Mouse (Mus musculus) embryonic facial prominence, embryonic 11.5 days (tissue): ENCODE measurements around the gene Asphd2. TPM values are rescaled to one million over a fixed set of nuclear protein-coding genes. Genes with fewer than 3 reads are reported as not detected.

ENCODE experiments used
- ATAC-seq: fragments of 200-750 bp; cut with Nextera tagmentation; replicated peaks from 2 replicates; pipeline ENCODE4 v1.8.0; 2017; ENCODE audit warnings: low read depth; ENCODE audit not compliant: insufficient number of reproducible peaks, low FRiP score, low TSS enrichment
- DNase-seq: peaks from one replicate; pipeline ENCODE4 v3.0.0-alpha.2; 2015; ENCODE audit warnings: low spot score
- H3K27ac ChIP-seq: fragments of 300-500 bp; sonication (generic); replicated peaks from 2 replicates; pipeline ENCODE4 v1.5.1; 2014; ENCODE audit warnings: mild to moderate bottlenecking, low read depth, low read length, control low read depth
- H3K27me3 ChIP-seq: fragments of 300-500 bp; sonication (generic); 2 replicates; pipeline ENCODE4 v1.6.1; 2014; ENCODE audit warnings: mild to moderate bottlenecking, low read length, moderate library complexity, mixed read lengths; ENCODE audit not compliant: control insufficient read depth, insufficient read depth
- H3K36me3 ChIP-seq: fragments of 300-500 bp; sonication (generic); replicated peaks from 2 replicates; pipeline ENCODE4 v1.6.1; 2014; ENCODE audit warnings: low read depth, mild to moderate bottlenecking, low read length, moderate library complexity, mixed read lengths; ENCODE audit not compliant: control insufficient read depth, insufficient read depth
- H3K4me1 ChIP-seq: fragments of 300-500 bp; sonication (generic); 2 replicates; pipeline ENCODE4 v1.6.1; 2014; ENCODE audit warnings: low read length, mixed read lengths; ENCODE audit not compliant: control insufficient read depth, insufficient read depth
- H3K4me2 ChIP-seq: fragments of 300-500 bp; sonication (generic); 2 replicates; pipeline ENCODE4 v1.6.1; 2014; ENCODE audit warnings: low read depth, mild to moderate bottlenecking, control low read depth, low read length, moderate library complexity
- H3K4me3 ChIP-seq: fragments of 300-500 bp; sonication (generic); 2 replicates; pipeline ENCODE4 v1.5.1; 2014; ENCODE audit warnings: low read depth, low read length, control low read depth
- H3K9ac ChIP-seq: fragments of 300-500 bp; sonication (generic); replicated peaks from 2 replicates; pipeline ENCODE4 v1.6.1; 2014; ENCODE audit warnings: mild to moderate bottlenecking, control low read depth, low read length
- H3K9me3 ChIP-seq: fragments of 300-500 bp; sonication (generic); replicated peaks from 2 replicates; pipeline ENCODE4 v1.6.1; 2016; ENCODE audit warnings: mild to moderate bottlenecking, low read length, inconsistent platforms, mixed read lengths; ENCODE audit not compliant: control insufficient read depth
- WGBS: fragments of 180-500 bp; shearing (Covaris S2); extraction: QIAGEN DNeasy Blood & Tissue Kit; methylation state at CpG from one replicate; pipeline ENCODE4 v1.1.7; 2014; 5-methylcytosine and 5-hydroxymethylcytosine counted together
- polyA plus RNA-seq: library from polyadenylated mRNA; unstranded; fragments of >200 nt; fragmentation: Nextera tagmentation; extraction: Ambion mirVana; gene quantifications from 2 replicates; pipeline ENCODE4 v1.2.1, GENCODE M21; 2014

Gene Asphd2
- 27.9 and 31.6 TPM in 2 replicates for polyA plus RNA-seq

- peak; percentile 82 for ATAC-seq
- peak; percentile 91 for DNase-seq
- peak within 1 kb of the TSS; percentile 56 for H3K4me3 ChIP-seq
- peak within 1 kb of the TSS; percentile 77 for H3K9ac ChIP-seq
- no peaks in the 10 kb centered on the region for H3K9me3 ChIP-seq
- 3% methylated on average over 23 of the region's 67 CpGs for WGBS
- H3K4me2 ChIP-seq = peak within 1 kb of the TSS; percentile 87
- H3K27me3 ChIP-seq = no peaks in the 10 kb centered on the region
- peaks cover 4% of the 10 kb centered on the region for H3K4me1 ChIP-seq
- H3K27ac ChIP-seq = peak within 1 kb of the TSS; percentile 67
- H3K36me3 ChIP-seq = no peaks in the 10 kb centered on the region; the same call in 1 of the 2 replicates
These were observed at the start of gene Asphd2 for GRCm38 (mm10) chr5:112394779-112395443. Gene Asphd2, minus strand, starts transcription at chr5:112394866.

DNA sequence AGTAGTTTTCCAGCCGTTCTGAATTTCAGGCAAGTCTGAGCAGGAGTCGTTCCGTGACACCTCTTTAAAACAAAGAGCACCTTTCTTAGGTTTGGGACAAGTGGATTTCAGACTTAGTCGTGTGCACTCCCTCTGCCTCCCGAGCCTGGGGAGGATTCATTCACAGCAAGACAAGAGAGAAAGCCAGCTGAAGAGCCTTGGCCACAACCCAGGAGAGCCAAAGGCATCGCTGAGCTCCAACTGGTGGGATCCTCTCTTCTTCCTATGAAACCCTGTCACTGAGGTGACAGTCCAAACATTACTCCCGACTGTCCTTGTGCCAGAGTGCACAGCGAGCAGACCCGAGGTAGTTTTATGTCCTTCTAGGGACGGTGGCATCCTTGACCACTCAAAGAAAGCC is 43.9 kb upstream of the Asphd2 start:
- DNase-seq (no peak), ATAC-seq (no peak)
- Histone ChIP-seq H3K4me1 (no peaks in the 10 kb centered on the region), H3K9ac (no peak overlapping the region), H3K4me2 (no peak overlapping the region), H3K36me3 (no peaks in the 10 kb centered on the region), H3K9me3 (no peaks in the 10 kb centered on the region), H3K27ac (no peak overlapping the region), H3K27me3 (no peaks in the 10 kb centered on the region), H3K4me3 (no peak overlapping the region)
- 45% methylated on average over 10 of the region's 10 CpGs for WGBS

GRCm38 (mm10) chr5:112433004-112433403 is 38.3 kb upstream of the Asphd2 start:
- Histone ChIP-seq H3K27me3 (no peaks in the 10 kb centered on the region), H3K4me2 (no peak overlapping the region), H3K9ac (no peak overlapping the region), H3K9me3 (no peaks in the 10 kb centered on the region), H3K4me3 (no peak overlapping the region), H3K4me1 (no peaks in the 10 kb centered on the region), H3K36me3 (no peaks in the 10 kb centered on the region), H3K27ac (no peak overlapping the region)
- ATAC-seq (no peak), DNase-seq (peak; percentile 73)
- WGBS = 4% methylated on average over 8 of the region's 8 CpGs

- ATAC-seq = no peak
- H3K4me1 ChIP-seq = no peaks in the 10 kb centered on the region
- H3K9ac ChIP-seq = no peak overlapping the region
- WGBS = 69% methylated on average over 5 of the region's 5 CpGs
- H3K36me3 ChIP-seq = no peaks in the 10 kb centered on the region
- no peak overlapping the region for H3K27ac ChIP-seq
- no peak overlapping the region for H3K4me2 ChIP-seq
- no peak overlapping the region for H3K4me3 ChIP-seq
- no peak for DNase-seq
- H3K9me3 ChIP-seq = no peaks in the 10 kb centered on the region
- no peaks in the 10 kb centered on the region for H3K27me3 ChIP-seq
These were observed 37.4 kb upstream of the Asphd2 start for GRCm38 (mm10) chr5:112432033-112432432.

GRCm38 (mm10) chr5:112431120-112431775 is 36.6 kb upstream of the Asphd2 start:
- Histone ChIP-seq H3K27ac (no peak overlapping the region), H3K4me1 (no peaks in the 10 kb centered on the region), H3K4me2 (no peak overlapping the region), H3K27me3 (no peaks in the 10 kb centered on the region), H3K9ac (no peak overlapping the region), H3K9me3 (no peaks in the 10 kb centered on the region), H3K36me3 (no peaks in the 10 kb centered on the region), H3K4me3 (no peak overlapping the region)
- WGBS = 22% methylated on average over 14 of the region's 14 CpGs
- no peak for ATAC-seq
- no peak for DNase-seq

GRCm38 (mm10) chr5:112428944-112429343 is 34.3 kb upstream of the Asphd2 start:
- H3K4me2 ChIP-seq = peak overlapping the region; percentile 34
- H3K9ac ChIP-seq = no peak overlapping the region
- H3K4me1 ChIP-seq = no peaks in the 10 kb centered on the region
- H3K36me3 ChIP-seq = no peaks in the 10 kb centered on the region
- ATAC-seq (0 out of 2 replicates have a peak, but pooled peaks have one; percentile 31), DNase-seq (peak; percentile 85)
- no peak overlapping the region for H3K27ac ChIP-seq
- no peaks in the 10 kb centered on the region for H3K27me3 ChIP-seq
- WGBS = 15% methylated on average over 19 of the region's 19 CpGs
- no peak overlapping the region for H3K4me3 ChIP-seq
- H3K9me3 ChIP-seq = no peaks in the 10 kb centered on the region

DNA sequence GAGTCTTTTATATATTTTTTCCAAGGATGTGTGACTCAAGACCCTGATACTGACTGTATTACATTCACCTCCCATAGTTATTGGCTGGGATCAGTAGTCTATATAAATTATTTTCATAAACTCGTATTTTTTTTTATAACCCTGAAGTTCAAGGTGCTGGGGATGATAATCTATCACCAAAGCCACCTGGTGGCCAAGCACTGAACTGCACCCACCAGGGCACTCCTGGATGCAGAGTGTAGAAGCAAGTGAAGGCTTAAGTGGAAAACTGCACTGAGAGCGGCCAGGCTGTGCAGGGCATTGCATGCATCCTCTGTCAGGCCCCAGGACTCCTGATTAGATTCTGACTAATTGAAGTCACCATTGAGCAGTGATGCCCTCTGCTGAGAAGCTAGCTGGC is 32.6 kb upstream of the Asphd2 start:
- no peaks in the 10 kb centered on the region for H3K4me1 ChIP-seq
- ATAC-seq (no peak), DNase-seq (peak; percentile 81)
- no peaks in the 10 kb centered on the region for H3K9me3 ChIP-seq
- WGBS = 37% methylated on average over 2 of the region's 2 CpGs
- H3K4me3 ChIP-seq = no peak overlapping the region
- no peak overlapping the region for H3K27ac ChIP-seq
- H3K36me3 ChIP-seq = no peaks in the 10 kb centered on the region
- H3K9ac ChIP-seq = no peak overlapping the region
- no peak overlapping the region for H3K4me2 ChIP-seq
- no peaks in the 10 kb centered on the region for H3K27me3 ChIP-seq

- Histone ChIP-seq H3K4me1 (no peaks in the 10 kb centered on the region), H3K4me2 (no peak overlapping the region), H3K27me3 (no peaks in the 10 kb centered on the region), H3K4me3 (no peak overlapping the region), H3K9me3 (no peaks in the 10 kb centered on the region), H3K36me3 (no peaks in the 10 kb centered on the region), H3K27ac (no peak overlapping the region), H3K9ac (no peak overlapping the region)
- 90% methylated on average over 7 of the region's 7 CpGs for WGBS
- DNase-seq (no peak), ATAC-seq (no peak)
These were observed 32.0 kb upstream of the Asphd2 start for GRCm38 (mm10) chr5:112426635-112427034.
